8 mouse cellular contexts compared by ENCODE assay signal in genomic region chr14:55713007-55713728, GRCm38 (mm10). TPM values are rescaled to one million over a fixed set of nuclear protein-coding genes. Genes with fewer than 3 reads are reported as not detected.
DNase-seq lines count a peak whose midpoint lies in the region; ATAC-seq lines count a peak whose summit lies in the region.

No protein-coding gene starts in this region.

- 15% methylated on average over 24 of the region's 25 CpGs for WGBS in heart, embryonic 11.5 days (ENCODE audit: insufficient replicate concordance)

- peaks cover 27% of the 10 kb centered on the region for H3K27me3 ChIP-seq in heart, embryonic 11.5 days (ENCODE audit: control insufficient read depth, insufficient read depth, low read length)

- peaks cover 8% of the 10 kb centered on the region; the same call in 1 of the 2 replicates for H3K4me1 ChIP-seq in heart, embryonic 11.5 days (ENCODE audit: control insufficient read depth, insufficient read depth, low read length)

- peak overlapping the region; percentile 62 for H3K4me2 ChIP-seq in heart, embryonic 11.5 days

- no peak for ATAC-seq in heart, embryonic 11.5 days (replicated peaks; ENCODE audit: insufficient number of reproducible peaks, low FRiP score, low TSS enrichment)
- ATAC-seq in megakaryocyte progenitor cell, adult 5-6 weeks (replicated peaks; ENCODE audit: poor library complexity): peak; percentile 86

- peak; percentile 61 for DNase-seq in urinary bladder, postnatal 14 days (ENCODE audit: low spot score)
- no peak for DNase-seq in urinary bladder, adult 2 months (ENCODE audit: low spot score)
- peak; percentile 49 to 70 for DNase-seq in kidney, postnatal 4 days
- DNase-seq in layer of hippocampus, adult 9-10 months (ENCODE audit: low spot score): no peak
- no peak for DNase-seq in layer of hippocampus, postnatal 25 days (ENCODE audit: extremely low spot score in 1 of 2, low spot score in 1 of 2)
- DNase-seq in frontal cortex, postnatal 14 days (ENCODE audit: low spot score in 2 of 2): no peak

- H3K36me3 ChIP-seq in heart, embryonic 11.5 days (ENCODE audit: control insufficient read depth, insufficient read depth, low read length): peaks cover 5% of the 10 kb centered on the region

- no peak overlapping the region for H3K9ac ChIP-seq in heart, embryonic 11.5 days (ENCODE audit: low read depth, low read length)

- H3K27ac ChIP-seq in heart, embryonic 11.5 days (ENCODE audit: low read depth, low read length): no peak overlapping the region

- H3K9me3 ChIP-seq in heart, embryonic 11.5 days (replicated peaks; ENCODE audit: control insufficient read depth, low read length): no peaks in the 10 kb centered on the region

- H3K4me3 ChIP-seq in heart, embryonic 11.5 days (ENCODE audit: low read depth, low read length): peak overlapping the region; percentile 28

RNA-seq across cellular contexts. Expression of gene Tgm1, which starts 0.6 kb away (rescaled TPM):
- 1.1 and 1.4 TPM in 2 replicates for polyA plus RNA-seq in urinary bladder, adult 2 months (2012; rRNA removed)
- 0.13 and 0.30 TPM in 2 replicates for polyA plus RNA-seq in heart, embryonic 11.5 days (2014; fragmentation: Nextera tagmentation; extraction: Ambion mirVana)
- total RNA-seq in megakaryocyte progenitor cell, adult 5-6 weeks (2015): 0.35 and 0.61 TPM in 2 replicates
- total RNA-seq in megakaryocyte progenitor cell, adult 5-6 weeks (2017): 0.20 and 1.1 TPM in 2 replicates
- total RNA-seq in layer of hippocampus, postnatal 25 days (2021): under 1 TPM; 0.17 to 0.23 TPM

RNA-seq across cellular contexts. Expression of gene Rabggta, which starts 8.9 kb away (rescaled TPM):
- 25.9 and 34.6 TPM in 2 replicates for polyA plus RNA-seq in urinary bladder, adult 2 months (2012; rRNA removed)
- polyA plus RNA-seq in heart, embryonic 11.5 days (2014; fragmentation: Nextera tagmentation; extraction: Ambion mirVana): 19.1 and 19.7 TPM in 2 replicates
- total RNA-seq in megakaryocyte progenitor cell, adult 5-6 weeks (2015): 8.7 and 14.0 TPM in 2 replicates
- total RNA-seq in megakaryocyte progenitor cell, adult 5-6 weeks (2017): 12.6 and 14.0 TPM in 2 replicates
- total RNA-seq in layer of hippocampus, postnatal 25 days (2021): 10 to 100 TPM; 40.1 to 45.0 TPM

RNA-seq across cellular contexts. Expression of gene Tinf2, which starts 31.5 kb away (rescaled TPM):
- polyA plus RNA-seq in urinary bladder, adult 2 months (2012; rRNA removed): 19.2 and 22.9 TPM in 2 replicates
- 39.6 and 42.3 TPM in 2 replicates for polyA plus RNA-seq in heart, embryonic 11.5 days (2014; fragmentation: Nextera tagmentation; extraction: Ambion mirVana)
- total RNA-seq in megakaryocyte progenitor cell, adult 5-6 weeks (2015): 19.4 and 23.1 TPM in 2 replicates
- 17.7 and 26.3 TPM in 2 replicates for total RNA-seq in megakaryocyte progenitor cell, adult 5-6 weeks (2017)
- total RNA-seq in layer of hippocampus, postnatal 25 days (2021): 10 to 100 TPM; 14.0 to 14.9 TPM

RNA-seq across cellular contexts. Expression of gene Dhrs1, which starts 32.3 kb away (rescaled TPM):
- 75.5 and 83.1 TPM in 2 replicates for polyA plus RNA-seq in urinary bladder, adult 2 months (2012; rRNA removed)
- polyA plus RNA-seq in heart, embryonic 11.5 days (2014; fragmentation: Nextera tagmentation; extraction: Ambion mirVana): 56.4 and 60.3 TPM in 2 replicates
- 45.7 and 50.9 TPM in 2 replicates for total RNA-seq in megakaryocyte progenitor cell, adult 5-6 weeks (2015)
- total RNA-seq in megakaryocyte progenitor cell, adult 5-6 weeks (2017): 11.5 and 30.2 TPM in 2 replicates
- total RNA-seq in layer of hippocampus, postnatal 25 days (2021): 10 to 100 TPM; 78.3 to 94.9 TPM

RNA-seq across cellular contexts. Expression of gene Nop9, which starts 32.3 kb away (rescaled TPM):
- polyA plus RNA-seq in urinary bladder, adult 2 months (2012; rRNA removed): 13.8 TPM in 2 replicates
- 25.1 and 26.3 TPM in 2 replicates for polyA plus RNA-seq in heart, embryonic 11.5 days (2014; fragmentation: Nextera tagmentation; extraction: Ambion mirVana)
- 25.6 and 26.5 TPM in 2 replicates for total RNA-seq in megakaryocyte progenitor cell, adult 5-6 weeks (2015)
- 27.8 and 32.2 TPM in 2 replicates for total RNA-seq in megakaryocyte progenitor cell, adult 5-6 weeks (2017)
- 10 to 100 TPM; 13.4 to 13.6 TPM for total RNA-seq in layer of hippocampus, postnatal 25 days (2021)

Comparison
In these comparisons a context has a peak if more than half of its experiments do, and no peak if none do; other contexts are left out.
1. DNase-seq: peak in urinary bladder, postnatal 14 days (single experiment) and kidney, postnatal 4 days (2 of 2); none in urinary bladder, adult 2 months (single experiment), layer of hippocampus, adult 9-10 months (single experiment), layer of hippocampus, postnatal 25 days (0 of 2) and frontal cortex, postnatal 14 days (0 of 2).